Mouse (Mus musculus) neutrophil, adult 5-6 weeks (primary cell): ENCODE results near the gene Nfib. TPM values are rescaled to one million over a fixed set of nuclear protein-coding genes. Genes with fewer than 3 reads are reported as not detected.

Experiments used
- ATAC-seq: fragments of 151-379, 151-347 bp; 2 replicates; pipeline ENCODE4 v1.8.0; 2017; ENCODE audit warnings: mild to moderate bottlenecking, moderate TSS enrichment; ENCODE audit not compliant: insufficient number of reproducible peaks, poor library complexity, low FRiP score, severe bottlenecking; ENCODE audit errors: extremely low read depth
- total RNA-seq: library from RNA; stranded (forward); fragments of 200-1000 nt; gene quantifications from 2 replicates; pipeline ENCODE4 v1.2.3, GENCODE M21; 2017

Nfib gene
- total RNA-seq, result not detected in 2 replicates

DNA sequence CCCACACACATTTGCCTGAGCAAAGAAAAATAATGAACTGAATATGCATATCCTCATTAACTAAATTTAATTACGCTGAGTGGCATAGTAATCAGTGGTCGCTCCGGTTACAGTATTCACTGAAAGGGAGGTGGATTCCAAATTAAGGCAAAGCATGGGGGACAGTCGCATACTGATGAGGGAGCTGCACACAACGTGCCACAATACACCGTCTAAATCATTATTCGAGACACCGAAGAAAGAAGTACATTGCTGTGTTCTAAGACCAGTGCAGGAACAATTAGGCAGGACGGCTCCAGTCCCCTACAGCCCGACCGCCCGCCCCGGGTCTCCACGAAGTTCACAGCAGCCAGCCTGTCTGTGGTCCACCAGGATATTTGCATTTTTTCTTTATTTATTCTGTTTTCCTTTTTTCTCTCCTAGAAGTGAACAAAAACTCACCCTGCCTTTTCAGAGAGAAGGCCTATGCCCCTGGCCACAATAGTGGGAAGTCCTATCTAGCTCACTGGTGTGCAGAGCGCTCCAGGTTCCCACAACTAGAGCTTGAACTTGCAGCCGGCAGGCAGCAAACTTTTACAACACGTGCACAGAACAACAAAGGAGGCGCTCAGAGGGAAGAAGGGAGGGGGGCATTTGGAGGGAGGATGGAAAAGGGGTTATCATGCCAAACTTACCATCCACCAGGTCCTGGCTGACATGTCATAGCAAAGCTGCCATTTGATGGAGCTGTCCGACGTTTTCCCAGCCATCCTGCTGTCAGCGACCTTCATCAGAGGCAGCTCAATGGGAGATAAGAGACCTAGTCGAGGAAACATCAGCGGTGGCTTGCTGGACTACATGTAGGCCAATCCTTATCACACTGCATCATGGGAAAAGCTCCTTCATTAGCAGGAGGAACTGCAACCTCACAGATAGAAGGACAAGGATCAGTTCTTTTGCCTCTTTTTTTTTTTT lies at the start of gene Nfib:
Nfib (minus strand) TSS at position 910 of the 954 bp plus-strand sequence.
- ATAC-seq, result no peak

DNA sequence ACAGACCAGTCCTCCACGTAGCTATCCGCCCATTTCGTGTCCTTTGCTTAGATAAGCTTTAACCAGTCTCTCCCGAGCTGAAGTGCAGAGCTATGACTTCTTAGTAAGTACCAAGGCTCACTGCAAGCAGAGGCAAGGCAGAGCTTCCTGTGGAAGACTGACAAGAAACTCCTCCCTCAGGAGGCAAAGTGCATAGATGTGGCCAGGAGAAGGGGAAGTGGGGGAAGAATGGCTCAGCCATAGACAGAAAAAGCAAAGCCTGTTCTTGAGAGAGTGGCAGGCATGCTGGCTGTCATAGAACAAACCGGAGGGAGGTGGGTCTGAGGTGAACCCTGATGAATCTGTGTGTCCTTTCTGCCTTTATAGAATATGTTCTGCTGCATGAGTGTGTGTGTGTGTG lies 30.2 kb upstream of the Nfib start:
- ATAC-seq, result no peak

DNA sequence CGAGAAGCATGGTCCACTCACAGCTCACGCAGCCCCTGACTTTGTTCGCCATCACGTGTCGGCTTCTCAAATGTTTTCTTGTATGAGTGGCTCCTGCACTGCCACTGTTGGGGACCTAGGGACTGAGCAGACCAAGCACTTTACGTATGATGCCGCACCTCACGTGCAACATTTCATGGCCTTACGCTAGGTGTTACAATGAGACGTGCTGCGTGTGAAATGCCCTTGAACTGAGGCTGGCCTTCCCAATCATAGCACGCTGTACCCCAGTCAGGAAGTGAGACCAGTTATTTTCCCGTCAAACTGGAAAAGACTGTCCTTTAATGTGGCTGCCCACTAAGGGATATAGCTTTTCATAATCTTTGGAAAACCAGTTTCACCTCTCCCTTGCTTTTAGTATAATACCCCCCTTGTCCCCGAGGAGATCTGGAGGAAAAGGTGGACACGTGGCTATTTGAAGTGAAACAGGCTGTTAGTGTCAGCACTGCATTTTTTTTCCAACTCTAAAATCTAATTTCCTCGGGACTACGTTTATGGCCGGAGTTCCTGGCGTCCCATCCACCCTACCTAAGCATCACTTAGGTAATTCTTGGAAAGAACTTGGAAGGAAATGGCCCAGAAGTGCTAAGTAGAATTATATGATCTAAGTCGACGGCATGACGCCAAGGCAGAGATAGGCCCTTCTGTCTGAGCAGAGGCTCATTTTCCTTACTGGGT lies 29.4 kb upstream of the Nfib start:
- no peak for ATAC-seq

DNA sequence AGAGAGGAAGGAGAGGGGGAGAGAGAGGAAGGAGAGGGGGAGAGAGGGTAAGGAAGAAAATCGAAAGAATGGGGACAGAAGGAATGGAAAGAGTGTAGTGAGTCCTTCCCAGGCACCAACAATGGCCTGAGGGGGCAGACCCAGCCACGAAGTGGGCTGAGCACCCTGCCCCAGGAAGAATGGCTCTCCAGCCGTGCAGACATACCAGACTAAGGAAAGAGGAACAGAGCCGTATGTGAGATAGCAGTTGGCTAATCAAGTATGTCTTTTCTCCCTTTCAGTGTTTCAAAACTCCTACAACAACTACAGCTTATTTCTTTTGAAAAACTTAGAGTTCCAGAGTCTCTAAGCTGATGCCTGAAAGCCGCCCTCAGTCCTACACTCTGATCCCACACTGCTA lies 28.8 kb upstream of the Nfib start:
- no peak for ATAC-seq

DNA sequence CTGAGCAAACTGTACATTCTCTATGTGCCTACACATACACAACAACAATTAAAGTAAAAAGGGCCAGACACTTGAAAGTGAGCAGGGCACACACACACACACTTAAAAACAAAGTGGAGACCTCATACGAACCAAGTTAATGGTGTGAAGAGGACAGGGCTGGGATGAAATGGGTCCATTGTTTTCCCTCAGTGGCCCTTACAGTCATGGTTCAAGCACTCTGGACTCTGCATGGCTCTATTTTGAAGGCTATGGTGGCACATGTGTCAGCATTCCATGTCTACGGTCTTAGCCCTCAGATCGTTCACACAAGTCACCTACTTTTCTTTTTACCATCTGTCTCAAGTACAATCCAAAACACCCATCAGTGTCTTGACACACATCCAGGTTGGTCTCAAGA lies 28.1 kb upstream of the Nfib start:
- no peak for ATAC-seq

DNA sequence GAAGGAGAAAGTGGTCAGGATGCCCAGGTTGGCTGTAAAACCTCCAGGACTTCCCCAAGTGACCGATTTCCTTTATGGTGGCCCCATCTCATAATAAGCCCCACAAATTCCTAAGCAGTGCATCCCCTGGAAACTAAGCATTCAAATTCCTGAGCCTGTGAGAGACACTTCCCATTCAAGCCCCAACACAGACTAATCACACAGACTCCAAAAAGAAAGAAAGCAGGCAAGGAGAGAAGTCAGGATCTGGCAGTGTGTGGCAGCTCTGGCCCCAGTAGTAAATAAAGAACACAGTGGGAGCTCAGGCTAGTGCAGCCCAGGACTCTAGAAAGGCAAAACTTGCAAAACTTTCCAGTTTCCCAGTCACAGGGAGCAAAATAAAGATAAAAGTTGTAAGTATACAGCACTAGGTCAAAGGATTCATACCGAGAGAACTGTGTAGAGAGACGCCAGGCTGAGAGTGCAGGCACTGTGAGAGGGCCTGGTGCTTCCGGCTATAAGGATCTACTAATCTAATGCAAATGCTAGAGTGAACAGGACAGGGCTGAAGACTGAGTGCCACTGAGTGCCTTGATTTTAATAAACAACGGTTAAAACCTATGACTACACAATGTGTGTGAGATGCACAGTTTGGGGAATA lies 24.8 kb upstream of the Nfib start:
- no peak for ATAC-seq

DNA sequence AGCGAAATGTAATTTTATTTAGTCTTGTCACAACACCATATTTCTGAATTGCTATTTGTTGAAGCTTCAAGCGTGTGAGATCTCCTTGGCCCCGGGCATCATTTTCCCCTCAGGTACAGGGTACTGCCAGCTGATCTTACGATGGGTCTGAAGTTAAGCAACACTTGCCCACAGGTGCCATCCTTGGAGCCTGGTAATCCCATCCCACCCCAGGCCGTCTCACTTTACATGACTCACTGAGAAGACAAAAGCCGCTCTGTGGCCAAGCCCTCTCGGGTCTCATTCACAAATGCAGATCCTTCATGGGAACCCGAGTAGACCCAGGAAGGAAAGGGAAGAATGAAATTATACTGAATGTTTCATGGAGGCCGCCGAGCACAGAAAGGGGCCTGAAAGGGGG lies 18.5 kb upstream of the Nfib start:
- no peak for ATAC-seq

DNA sequence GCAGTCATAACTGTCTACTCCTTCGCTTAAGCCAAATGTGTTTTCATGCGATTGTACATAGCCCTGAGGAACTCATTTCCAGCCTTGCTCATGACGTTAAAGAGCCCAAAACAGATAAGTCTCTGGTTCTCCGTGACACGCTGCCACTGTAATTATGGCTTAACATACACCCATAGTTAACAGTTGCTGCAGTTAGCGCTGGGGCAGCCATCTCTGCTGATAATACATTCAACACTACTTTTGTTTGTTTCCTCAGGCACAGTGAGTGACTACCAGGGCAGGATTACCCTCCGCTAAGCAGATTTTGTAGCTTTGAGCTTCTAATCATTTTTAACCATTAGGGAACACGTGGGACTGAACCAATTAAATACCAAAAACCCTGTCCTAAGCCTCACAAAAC lies 17.5 kb upstream of the Nfib start:
- no peak for ATAC-seq

DNA sequence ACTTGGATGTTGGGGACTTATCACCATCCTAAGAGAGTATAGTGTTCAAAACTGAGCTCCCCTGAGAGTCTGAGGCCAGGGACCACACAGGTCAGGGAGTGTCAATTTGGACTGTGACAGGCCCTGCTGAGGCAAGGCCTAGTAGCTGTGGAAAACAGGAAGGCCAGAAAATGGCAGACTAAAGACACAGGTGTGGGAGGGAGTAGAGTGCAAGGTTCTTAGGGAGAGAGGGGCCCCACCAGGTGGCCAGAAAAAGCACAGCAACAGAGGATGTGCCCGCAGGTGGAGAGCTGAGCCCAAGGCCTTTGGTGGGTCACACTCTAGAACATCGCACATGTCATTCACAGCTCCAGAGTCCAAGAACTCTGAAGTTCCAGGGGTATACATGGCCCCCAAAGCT lies 10.3 kb upstream of the Nfib start:
- ATAC-seq, result no peak

DNA sequence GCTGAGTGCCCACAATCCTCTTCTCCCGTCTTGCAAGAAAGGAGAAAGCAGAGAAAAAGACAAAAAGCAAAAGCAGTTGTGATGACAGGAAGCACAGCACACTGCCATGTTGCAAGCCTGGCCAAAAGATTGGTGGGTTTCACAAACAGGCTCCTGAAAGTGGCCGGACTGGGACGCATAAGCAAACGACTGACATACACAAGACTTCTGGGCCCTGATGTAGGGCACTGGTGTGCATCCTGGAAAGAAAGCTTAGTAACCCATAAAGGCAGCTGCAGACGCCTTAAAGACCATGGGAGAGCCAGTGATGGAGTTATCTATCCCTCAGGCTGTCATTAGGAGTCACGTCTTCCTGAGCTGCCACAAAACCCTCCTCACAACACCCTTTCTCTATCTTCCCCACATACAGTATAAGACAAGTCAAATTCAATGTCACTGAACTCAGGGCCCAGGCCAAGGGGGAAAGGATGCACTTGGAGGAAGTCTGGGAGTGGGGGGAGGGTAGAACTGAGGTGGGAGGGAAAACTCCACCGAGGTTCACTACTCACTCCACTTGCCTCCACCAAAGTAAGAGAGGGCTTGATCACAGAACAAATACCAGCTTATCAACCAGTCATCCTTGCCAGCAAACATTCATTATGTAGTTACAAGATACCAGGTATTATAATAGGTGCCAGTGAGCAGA lies 6.2 kb upstream of the Nfib start:
- ATAC-seq, result no peak

DNA sequence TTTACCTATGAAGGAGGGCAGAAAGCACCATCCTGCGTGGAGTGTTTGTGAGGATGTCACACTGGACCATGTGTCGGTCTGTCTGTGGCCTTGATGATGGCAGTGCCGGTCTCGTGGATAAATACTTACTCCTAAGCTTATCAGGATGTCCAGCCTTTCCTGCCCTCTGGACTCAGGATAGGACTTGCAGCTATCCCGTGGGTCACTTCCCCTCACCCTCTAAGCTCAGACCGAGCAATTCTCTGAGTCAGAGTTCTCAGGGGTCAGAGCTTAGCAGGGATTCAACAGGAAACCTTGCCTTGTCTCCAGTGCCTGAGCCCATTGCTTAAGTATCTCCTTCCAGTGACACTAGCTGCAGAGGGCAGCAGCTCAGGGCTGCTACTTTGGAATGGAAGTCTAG lies 4.1 kb upstream of the Nfib start:
- no peak for ATAC-seq

DNA sequence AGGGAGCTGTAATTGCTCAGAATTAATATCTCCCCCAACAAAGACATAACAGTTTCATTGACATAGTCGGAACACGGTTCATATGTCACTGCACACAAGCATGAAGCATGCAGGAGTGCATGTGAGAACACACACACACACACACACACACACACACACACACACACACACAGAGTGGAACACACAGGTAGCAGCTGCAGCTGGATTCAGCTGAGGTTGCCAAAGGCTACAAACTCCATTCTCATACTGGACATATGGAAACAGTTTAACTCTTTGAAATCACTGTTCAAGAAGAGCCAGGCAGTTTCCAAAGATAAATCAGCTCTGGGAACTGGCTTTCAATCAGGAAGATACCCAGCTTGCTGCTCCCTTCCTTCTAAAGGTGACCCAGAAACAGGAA lies 462 bp upstream of the Nfib start:
- no peak for ATAC-seq

DNA sequence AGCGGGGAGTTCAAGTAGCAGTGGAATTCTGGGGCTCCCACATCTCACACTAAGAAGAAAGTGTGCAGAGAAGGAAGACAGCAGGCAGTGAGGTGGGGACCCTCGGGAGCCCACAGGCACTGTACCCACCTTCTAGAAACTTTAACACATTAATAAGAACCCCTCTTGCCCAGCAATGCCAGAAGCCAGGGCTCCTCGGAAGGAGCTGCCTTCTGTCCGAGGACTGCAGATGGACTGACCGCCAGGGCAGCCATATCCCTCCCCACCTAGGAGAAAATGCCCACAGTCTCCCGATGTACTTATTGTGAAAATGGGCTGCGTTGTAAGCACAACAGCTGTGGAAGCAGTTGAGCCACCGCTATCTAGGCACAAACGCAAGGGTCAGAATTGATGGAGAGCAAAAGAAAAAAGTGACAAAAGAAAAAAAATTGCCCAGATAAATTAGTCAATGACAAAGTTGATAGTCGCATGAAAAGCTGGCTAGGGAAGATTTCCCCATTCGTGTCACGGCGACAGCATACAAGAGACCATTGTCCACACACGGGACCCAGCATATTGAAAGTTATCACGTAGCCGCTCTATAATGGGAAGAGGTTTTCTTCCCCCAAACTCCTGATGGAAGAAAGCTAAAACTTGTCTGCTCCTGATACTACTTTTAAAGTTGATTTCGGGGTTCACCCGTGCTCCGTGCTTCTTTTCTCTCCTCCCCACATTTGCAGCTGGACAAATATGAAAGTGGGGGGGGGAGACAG lies 1.3 kb downstream of the Nfib start:
- no peak for ATAC-seq

DNA sequence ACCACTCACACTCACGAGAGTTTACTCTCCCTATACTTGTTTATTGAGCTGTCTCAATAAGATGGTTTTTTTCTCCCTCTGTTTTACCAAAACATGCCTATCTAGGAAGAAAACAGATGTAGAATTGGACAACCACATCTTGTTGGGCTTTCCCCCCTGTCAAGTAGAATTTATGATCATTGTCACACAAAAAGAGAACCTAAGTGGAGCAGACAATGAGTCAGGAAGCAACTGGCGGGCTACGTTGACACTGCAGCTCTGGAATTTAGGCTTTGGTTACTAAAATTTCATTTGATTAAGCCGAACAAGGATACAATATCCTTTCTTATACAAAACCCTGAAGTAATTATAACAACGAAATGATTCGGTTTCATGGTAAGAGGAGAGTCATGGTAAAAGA lies 2.7 kb downstream of the Nfib start:
- ATAC-seq, result no peak

DNA sequence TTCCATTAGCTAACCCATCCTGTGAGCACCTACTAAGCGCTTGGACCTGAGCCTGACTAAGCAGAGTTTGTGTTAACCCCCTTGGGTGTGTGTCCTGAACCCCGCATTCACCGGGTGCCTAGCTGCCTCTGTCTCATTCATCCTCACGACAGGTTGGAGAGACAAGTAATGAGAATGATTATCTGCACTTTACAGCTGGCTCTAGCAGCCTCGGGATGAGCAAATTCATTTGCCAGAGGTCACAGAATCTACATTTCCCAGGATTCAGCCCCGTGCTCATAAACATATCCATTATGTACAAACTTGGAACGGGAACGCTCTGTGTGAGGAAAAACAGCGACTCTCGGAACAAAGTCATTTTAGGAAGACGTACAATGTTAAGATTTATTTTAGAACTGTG lies 6.0 kb downstream of the Nfib start:
- ATAC-seq, result no peak

DNA sequence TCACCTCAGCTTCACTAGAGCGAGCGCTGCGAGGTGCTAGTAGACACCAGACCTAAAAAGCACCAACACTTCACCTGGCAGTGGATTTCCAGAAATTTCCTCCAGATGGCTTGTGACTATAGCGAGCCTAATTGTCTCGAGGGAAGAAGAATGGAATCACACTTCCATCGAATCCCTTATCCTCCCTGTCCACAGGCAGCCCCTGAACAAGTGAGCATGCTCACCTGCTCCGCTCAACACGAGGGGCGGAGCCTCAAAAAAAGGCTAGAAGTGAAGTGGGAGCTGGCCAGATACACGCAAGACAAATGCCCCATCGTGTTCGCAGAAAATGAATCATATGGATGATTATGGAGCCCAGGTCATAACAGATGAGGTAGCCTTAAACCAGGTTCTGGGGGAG lies 6.9 kb downstream of the Nfib start:
- no peak for ATAC-seq

DNA sequence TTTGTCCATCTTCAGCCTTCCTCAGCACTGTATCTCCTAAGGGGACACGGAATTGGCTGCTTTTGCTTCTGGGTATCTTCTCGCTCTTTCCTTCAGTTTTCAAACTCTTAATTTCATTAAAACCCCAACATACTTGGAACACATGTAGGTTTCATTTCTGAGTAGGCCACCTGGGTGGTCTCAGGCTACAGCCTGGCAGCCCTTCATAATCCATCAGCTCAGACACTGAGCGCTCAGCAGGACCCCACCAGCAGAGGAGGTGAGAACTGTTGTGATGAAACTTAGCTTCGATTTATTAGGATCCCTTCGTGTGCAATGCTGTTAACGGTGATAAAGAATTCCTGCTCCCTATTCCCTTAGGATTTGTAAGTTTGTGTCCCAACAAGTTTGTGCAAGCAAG lies 8.4 kb downstream of the Nfib start:
- ATAC-seq, result no peak

DNA sequence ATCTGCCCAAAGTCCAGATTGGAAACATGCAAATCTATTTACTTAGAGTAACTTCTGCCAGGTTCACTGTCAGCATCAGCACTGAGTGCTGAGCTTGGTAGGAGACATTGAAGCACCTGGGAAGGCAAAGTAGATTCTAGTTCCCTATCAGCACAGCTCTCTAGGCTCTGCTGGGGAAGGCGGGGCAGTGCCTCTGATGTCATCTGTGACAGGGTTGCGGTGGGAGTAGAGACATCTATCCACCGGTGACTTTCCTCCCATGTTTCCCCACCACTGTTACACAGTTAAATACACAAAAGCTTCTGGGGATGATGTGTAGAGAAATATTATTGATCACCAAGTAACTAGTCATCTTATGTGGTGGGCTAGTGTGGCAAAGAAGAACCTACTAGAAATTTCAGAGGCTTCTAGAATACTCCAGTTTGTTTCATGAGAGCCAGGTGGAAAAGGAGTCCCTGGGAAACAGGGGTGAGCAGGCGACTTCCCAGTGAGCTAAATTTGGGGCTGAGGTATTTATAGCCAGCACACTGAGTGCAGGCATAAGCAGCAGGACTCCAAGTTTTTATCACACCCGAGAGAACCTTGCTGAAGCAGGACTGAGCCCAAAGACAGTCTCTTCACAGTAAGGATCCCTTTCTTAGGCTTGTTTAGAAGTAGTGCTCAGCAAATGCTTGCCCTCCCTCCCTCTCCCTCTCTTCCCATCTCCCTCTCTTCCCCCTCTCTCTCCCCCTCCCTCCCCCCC lies 9.6 kb downstream of the Nfib start:
- ATAC-seq, result no peak
